Mouse (Mus musculus) left cerebral cortex, postnatal 14 days (tissue): ENCODE data around the gene Ptprk. TPM values are rescaled to one million over a fixed set of nuclear protein-coding genes. Genes with fewer than 3 reads are reported as not detected.

Source experiments
- DNase-seq, 2 experiments: peaks; one replicate each; pipeline ENCODE4 v3.0.0; 2021 to 2022; ENCODE audit warnings: low spot score in 2 of 2, mixed read lengths in 1 of 2
- intact Hi-C: fragments of 180-260 bp; cut with DNase I; formaldehyde crosslinking; loops from one replicate; pipeline ENCODE4 v1.15.1; 2025
- total RNA-seq, 2 experiments: library from RNA; stranded (reverse); gene quantifications; 2 replicates each; pipeline ENCODE4 v1.2.3; 2021

The Ptprk gene
- total RNA-seq, 2 experiments from 2014 or later: 95.9 to 115 TPM

DNA sequence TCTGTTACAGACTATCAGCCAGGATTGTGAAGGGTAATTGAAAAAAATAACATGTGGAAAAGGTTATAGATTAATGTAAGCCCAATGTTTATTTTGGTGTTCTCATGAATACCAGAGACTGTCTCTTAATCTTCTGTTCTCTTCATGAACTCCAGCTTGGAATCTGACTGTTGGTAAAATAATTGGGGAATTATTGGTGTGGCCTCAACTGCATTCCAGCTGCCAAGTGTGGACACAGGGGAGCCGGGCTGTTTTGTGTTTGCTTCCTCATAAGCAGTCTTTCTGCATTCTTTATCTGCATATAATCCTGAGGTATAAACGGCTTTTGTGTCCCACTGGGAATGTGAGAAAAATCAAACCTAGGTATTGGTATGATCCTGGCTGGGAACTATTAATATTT is 29.3 kb downstream of the Ptprk start:
- DNase-seq: no peak
- intact Hi-C loops: no loop called here

DNA sequence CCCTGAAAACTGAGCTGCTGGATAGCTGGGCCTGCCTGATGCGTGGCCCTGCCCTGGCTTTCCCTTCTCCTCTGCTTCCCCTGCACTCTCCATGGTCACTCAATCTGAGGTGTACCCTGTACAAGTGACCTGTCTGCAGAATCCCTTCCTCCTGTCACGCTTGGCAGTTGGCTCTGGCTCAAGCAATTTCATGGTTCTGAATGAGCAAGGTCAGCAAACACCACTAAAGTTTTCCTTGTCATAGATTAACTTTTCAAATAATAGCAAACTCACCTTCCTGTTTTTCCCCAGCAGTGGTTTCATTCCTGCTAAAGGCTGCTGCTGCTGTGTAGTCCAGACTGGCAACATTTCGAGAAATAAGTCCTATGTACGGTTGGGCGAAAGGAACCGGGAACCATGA is 30.6 kb downstream of the Ptprk start:
- DNase-seq: no peak
- intact Hi-C loops: no loop called here

GRCm38 (mm10) chr10:28112826-28113589 is 38.4 kb downstream of the Ptprk start:
- intact Hi-C loops: loop anchor here (5.0 kb wide), 1 partner anchor 36 kb away; no protein-coding TSS in a partner anchor
- no peak for DNase-seq

DNA sequence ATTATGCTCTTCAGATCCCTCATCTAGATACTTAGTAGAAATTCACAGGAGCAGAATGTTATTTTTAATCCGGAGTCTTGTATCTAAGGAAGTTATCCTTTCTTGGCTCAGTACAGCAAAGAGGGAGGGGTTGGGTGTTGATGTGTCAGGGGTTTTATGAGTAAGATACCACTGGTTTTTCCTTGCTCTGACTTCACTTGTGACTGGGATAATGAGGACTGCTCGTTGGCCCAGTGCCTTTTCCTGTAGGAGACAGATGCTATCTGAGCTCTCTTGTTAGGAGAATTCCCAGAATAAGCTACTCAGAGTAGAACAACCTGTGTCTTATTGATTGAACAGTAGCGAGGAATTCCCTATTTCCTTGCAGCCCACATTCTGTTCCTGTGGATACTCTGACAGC is 39.3 kb downstream of the Ptprk start:
- intact Hi-C loops: loop anchor here (5.0 kb wide), 1 partner anchor 37 kb away; no protein-coding TSS in a partner anchor
- peak; percentile 55 to 76 for DNase-seq

GRCm38 (mm10) chr10:28116982-28117381 is 42.4 kb downstream of the Ptprk start:
- no peak for DNase-seq
- intact Hi-C loops: no loop called here

DNA sequence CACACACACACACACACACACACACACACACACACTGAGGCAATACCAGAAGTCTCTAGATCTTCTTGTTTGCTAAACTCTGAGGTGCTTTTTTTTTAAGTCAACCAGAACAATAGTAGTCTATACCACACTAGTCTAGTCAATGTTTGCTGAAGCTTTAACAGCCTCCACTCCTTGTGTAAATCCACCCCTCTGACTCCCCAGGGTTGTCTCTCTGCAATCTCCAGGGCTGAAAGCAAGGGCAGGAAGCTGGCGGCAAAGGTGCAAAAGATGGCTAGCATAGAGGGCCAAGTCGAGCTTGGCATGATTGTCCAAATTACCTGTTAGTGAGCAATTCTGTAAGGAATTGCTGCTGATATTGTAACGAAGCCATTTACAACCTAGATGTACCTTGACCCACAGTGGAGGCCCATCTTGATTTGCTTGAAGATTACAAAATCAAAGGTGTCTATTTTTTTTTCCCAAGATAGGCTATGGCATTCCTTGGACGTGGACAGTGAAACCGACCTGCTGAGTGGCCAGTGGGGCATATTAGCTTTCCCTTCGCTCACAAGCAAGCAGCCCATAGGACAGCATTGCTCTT is 44.3 kb downstream of the Ptprk start:
- DNase-seq: no peak
- intact Hi-C loops: no loop called here

- intact Hi-C loops: no loop called here
- no peak for DNase-seq
Measured at GRCm38 (mm10) chr10:28123881-28124280, 49.3 kb downstream of the Ptprk start.

DNA sequence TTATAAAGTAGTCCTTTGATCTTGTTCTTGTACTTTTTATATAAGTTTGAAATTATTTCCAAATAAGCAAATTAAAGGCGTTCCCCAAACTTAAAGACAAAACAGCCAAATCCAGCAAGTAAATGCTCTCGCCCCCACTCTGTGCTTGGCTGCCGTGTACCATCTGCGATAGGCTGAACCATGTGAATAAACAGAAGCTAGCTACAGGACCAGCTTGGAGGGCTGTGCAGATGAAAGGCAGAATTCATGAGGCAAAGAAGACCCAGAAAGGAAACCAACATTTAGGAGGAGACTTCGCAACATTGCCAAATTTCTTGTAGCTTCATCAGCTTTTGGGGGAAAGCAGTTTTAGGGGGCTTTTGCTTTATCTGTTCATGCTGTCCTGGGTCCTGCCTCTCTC is 53.4 kb downstream of the Ptprk start:
- intact Hi-C loops: no loop called here
- DNase-seq: peak; percentile 54 to 55

DNA sequence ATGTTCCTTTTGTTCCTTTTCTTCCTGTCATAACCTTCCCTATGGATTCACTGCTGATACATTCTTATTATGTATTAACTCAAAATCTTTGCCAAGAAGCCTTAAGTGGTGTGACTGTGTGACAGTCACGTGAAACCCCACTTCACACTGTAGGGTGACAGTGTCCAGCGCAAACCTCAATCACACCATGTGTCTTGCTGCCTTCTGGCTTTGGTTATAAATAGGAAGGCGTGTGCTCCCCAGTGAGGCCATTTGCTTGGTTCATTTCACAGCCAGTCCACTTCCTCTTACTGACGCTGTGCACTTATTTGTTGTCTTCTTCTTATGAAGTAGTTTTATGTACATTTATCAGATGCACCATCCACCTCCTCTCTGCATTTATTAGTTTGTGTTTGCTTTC is 53.8 kb downstream of the Ptprk start:
- DNase-seq: no peak
- intact Hi-C loops: no loop called here

GRCm38 (mm10) chr10:28130422-28130821 is 55.8 kb downstream of the Ptprk start:
- no peak for DNase-seq
- intact Hi-C loops: no loop called here

DNA sequence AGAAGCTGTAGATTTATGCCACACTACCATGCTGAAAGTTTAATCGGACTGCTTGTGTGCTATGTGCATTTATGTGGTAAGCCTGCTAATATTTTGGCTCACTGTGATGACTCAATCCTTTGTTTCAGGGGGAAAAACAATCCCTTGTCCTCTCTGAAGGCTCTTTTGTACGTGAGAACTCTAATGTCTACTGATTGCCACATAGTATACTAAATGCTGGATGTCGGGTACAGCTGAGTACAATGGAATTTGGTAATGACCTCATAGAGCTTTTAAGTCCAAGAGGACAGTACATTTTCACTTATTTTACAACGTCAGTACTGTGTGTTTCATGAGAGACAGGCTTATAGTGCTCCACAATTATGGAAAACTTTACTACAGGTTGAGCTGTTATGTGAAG is 59.1 kb downstream of the Ptprk start:
- DNase-seq: no peak
- intact Hi-C loops: no loop called here

GRCm38 (mm10) chr10:28138399-28138798 is 63.8 kb downstream of the Ptprk start:
- no peak for DNase-seq
- intact Hi-C loops: no loop called here

DNA sequence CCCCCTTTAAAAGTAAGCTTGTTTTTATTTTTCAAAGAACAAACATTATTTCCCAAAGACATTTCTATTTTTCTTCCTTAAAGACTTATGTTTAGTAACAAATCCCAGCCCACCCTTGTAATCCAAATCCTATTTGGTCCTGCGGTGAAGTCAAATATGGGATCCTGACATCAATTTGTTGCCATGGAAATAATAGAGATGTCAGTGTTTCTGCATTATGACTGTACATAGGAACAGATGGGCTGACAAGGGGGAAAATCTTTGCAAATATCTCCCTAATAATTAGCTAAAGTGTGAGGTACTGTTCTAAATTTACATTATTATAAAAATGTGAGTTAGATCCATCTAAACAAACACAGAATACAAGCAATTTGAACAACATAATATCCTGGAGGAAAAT is 69.8 kb downstream of the Ptprk start:
- no peak for DNase-seq
- intact Hi-C loops: no loop called here

DNA sequence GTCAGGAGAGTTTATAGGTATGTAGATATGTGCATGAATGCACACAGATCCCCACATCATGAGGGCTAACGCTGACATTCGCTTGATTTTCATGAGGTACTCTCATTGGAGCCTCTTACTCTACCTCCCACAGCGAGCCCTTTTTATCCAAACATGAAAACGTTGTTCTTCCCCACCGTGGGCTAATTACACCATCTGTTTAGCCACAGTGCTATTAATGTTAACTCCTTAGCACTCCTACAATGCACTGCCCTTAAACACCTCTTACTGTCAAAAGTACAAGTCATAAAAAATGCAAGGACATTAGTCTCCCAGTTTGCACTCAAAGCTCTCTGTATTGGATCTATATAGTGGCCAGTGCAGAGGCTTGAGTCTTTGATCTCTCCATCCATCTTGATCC is 70.7 kb downstream of the Ptprk start:
- DNase-seq: no peak
- intact Hi-C loops: no loop called here

DNA sequence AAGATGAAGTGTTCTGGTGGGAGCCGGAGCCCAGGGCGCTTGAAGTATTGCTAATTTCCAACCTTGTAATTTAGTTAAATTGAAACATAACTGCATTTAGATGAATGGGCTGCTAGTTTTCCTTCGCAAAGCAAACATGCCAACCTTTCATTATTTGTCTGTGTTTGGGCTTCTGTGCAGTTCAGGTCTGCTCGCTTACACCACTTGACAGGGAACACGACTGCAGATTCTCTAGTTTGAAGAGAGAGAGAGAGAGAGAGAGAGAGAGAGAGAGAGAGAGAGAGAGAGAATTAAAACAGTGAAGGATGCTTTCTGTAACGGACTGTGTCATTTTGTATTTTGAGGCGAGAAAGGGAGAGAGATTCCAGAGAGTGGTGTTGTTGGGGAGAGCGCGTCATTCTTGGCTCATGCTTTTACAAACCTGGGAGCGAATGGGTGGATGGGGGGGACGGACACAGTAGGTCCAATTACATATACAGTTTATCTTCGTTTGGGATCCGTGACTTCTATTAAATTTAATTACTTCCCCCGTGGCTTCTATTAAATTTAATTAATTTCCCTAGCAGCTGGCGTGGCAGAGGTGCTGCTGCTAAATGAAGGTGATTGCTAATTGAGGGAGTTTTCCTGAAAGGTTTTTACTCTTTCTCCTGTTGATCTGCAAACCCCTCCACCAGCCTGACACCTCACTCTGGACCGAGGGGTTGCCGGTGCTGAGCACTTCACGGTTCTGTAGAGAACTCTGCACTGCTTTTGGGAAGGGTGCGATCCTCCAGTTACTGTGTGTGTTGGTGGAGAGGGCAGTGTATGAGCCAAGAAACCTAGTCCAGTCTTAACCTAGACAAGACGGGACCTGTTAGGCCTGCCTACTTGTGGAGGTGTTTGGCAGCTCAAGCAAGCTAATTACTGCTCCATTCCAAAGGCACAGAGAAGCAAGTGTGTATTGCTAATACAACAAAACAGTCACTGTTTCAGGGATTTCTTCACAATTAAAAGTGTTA is 81.4 kb downstream of the Ptprk start:
- intact Hi-C loops: no loop called here
- DNase-seq: peak in 1 of 2 experiments; percentile 14

DNA sequence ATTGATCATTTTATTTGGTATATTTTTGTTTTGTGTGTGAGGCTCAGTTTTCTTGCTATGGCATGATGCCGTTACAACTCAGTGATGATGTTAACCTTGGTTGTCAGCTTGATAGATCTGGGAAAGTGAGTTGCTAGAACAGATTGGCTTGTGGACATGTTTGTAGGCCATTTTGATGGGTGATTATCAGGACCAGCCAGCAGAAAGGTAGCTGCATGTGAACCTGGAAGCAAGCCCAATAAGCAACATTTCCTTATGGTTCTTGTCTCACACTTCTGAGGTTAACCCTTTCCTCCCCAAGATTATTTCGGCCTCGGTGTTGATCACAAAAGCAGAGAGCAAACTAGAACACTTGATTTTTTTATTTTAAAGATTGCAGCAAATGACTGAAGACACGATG is 85.1 kb downstream of the Ptprk start:
- no peak for DNase-seq
- intact Hi-C loops: no loop called here

GRCm38 (mm10) chr10:28161306-28161705 is 86.7 kb downstream of the Ptprk start:
- intact Hi-C loops: no loop called here
- no peak for DNase-seq

GRCm38 (mm10) chr10:28164250-28164649 is 89.6 kb downstream of the Ptprk start:
- no peak for DNase-seq
- intact Hi-C loops: no loop called here

GRCm38 (mm10) chr10:28164746-28165145 is 90.1 kb downstream of the Ptprk start:
- DNase-seq: no peak
- intact Hi-C loops: no loop called here

DNA sequence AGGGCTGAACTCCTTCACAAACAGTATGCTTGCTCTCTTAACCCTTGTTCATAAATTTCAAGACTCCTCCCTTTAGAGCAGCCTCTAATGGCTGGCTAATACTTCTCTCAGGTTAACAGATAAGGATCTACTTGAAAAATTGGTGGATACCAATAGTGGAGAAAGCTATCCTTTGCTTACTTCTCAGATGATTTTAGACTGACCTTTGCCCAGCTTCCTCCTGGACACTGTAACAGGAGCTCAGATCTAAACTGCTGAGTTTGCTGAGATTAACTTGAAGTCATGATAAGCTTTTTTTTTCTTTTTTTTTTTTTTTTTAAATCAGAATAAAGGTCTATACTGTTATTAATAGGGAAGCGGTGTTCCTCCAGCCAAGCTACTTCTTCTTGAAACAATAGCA is 92.0 kb downstream of the Ptprk start:
- intact Hi-C loops: no loop called here

More for the DNA sequence above, 92.0 kb downstream of the Ptprk start:
- no peak for DNase-seq
